ENCODE assay signal across 8 mouse cellular contexts in genomic region chr11:118648369-118648768, GRCm38 (mm10).
A peak's percentile ranks its signal among the peaks of the same experiment; 100 is the strongest.
DNase-seq lines count a peak whose midpoint lies in the region; TF ChIP-seq lines count a peak whose summit lies in the region.

No protein-coding gene starts in this region.

- DNase-seq in left cerebral cortex, adult 2 months (ENCODE audit: extremely low spot score in 1 of 2, low spot score in 2 of 2): peak; percentile 37 to 40
- no peak for DNase-seq in left cerebral cortex, postnatal 36 days (ENCODE audit: low spot score in 2 of 2)
- DNase-seq in ES-CJ7 (ENCODE audit: low read depth, low spot score): peak; percentile 14
- peak; percentile 89 for DNase-seq in brain, adult 2 months (ENCODE audit: low read depth, low spot score)
- DNase-seq in gastrocnemius, postnatal 10 days: peak; percentile 63
- DNase-seq in lung, adult 18-20 months: peak; percentile 15 to 39
- peak; percentile 67 for DNase-seq in thymus, postnatal 4 days
- DNase-seq in right cerebral cortex, postnatal 36 days (ENCODE audit: low spot score in 2 of 2): no peak

- intact Hi-C loops in left cerebral cortex, adult 2 months (cut with DNase I): loop anchor here (2.0 kb wide), 1 partner anchor 90 kb away; no protein-coding TSS in a partner anchor
- intact Hi-C loops in left cerebral cortex, postnatal 36 days (cut with DNase I): loop anchor here (5.0 kb wide), 1 partner anchor 89 kb away; no protein-coding TSS in a partner anchor

- no peak overlapping the region for H3K27ac ChIP-seq in left cerebral cortex, adult 2 months

- no peak overlapping the region for H3K4me3 ChIP-seq in left cerebral cortex, adult 2 months

- TF ChIP-seq CTCF in left cerebral cortex, adult 2 months (IDR thresholded peaks at IDR 0.05): peak; percentile 58

Comparison
In these comparisons a context has a peak if more than half of its experiments do, and no peak if none do; other contexts are left out.
1. DNase-seq: peak in left cerebral cortex, adult 2 months (2 of 2), ES-CJ7 (single experiment), brain, adult 2 months (single experiment), gastrocnemius, postnatal 10 days (single experiment), lung, adult 18-20 months (2 of 2) and thymus, postnatal 4 days (single experiment); none in left cerebral cortex, postnatal 36 days (0 of 2) and right cerebral cortex, postnatal 36 days (0 of 2).